Mouse (Mus musculus) neural tube, embryonic 12.5 days (tissue): ENCODE measurements around the gene Amph. TPM values are rescaled to one million over a fixed set of nuclear protein-coding genes. Genes with fewer than 3 reads are reported as not detected.
"Not testable (repeated sequence)": the region's sequence is repeated elsewhere in the genome, so short reads cannot be mapped to it uniquely, and the experiment has no call there.

Source experiments
- ATAC-seq: fragments of 200-750 bp; cut with Nextera tagmentation; 2 replicates; pipeline ENCODE4 v1.8.0; 2017; ENCODE audit warnings: low read depth, mild to moderate bottlenecking, moderate TSS enrichment, moderate library complexity; ENCODE audit not compliant: low FRiP score
- H3K27ac ChIP-seq: fragments of 300-500 bp; sonication (generic); 2 replicates; pipeline ENCODE4 v1.5.1; 2016
- H3K27me3 ChIP-seq: fragments of 300-500 bp; sonication (generic); replicated peaks from 2 replicates; pipeline ENCODE4 v1.6.1; 2016; ENCODE audit warnings: mild to moderate bottlenecking
- H3K36me3 ChIP-seq: fragments of 300-500 bp; sonication (generic); 2 replicates; pipeline ENCODE4 v1.6.1; 2016; ENCODE audit warnings: mild to moderate bottlenecking
- H3K4me1 ChIP-seq: fragments of 300-500 bp; sonication (generic); 2 replicates; pipeline ENCODE4 v1.6.1; 2016
- H3K4me2 ChIP-seq: fragments of 300-500 bp; sonication (generic); replicated peaks from 2 replicates; pipeline ENCODE4 v1.6.1; 2016; ENCODE audit warnings: mild to moderate bottlenecking
- H3K4me3 ChIP-seq: fragments of 300-500 bp; sonication (generic); 2 replicates; pipeline ENCODE4 v1.5.1; 2016
- H3K9ac ChIP-seq: fragments of 300-500 bp; sonication (generic); 2 replicates; pipeline ENCODE4 v1.6.1; 2016; ENCODE audit warnings: mild to moderate bottlenecking
- H3K9me3 ChIP-seq: fragments of 300-500 bp; sonication (generic); 2 replicates; pipeline ENCODE4 v1.6.1; 2016; ENCODE audit warnings: mild to moderate bottlenecking
- WGBS: fragments of 180-500 bp; shearing (Covaris S2); methylation state at CpG from one replicate; pipeline ENCODE4 v1.1.7; 2016; 5-methylcytosine and 5-hydroxymethylcytosine counted together
- polyA plus RNA-seq: library from polyadenylated mRNA; unstranded; fragments of >200 nt; fragmentation: Nextera tagmentation; extraction: Ambion mirVana; gene quantifications from 2 replicates; pipeline ENCODE4 v1.2.1, GENCODE M21; 2016

The Amph gene
- 20.5 and 21.1 TPM in 2 replicates for polyA plus RNA-seq

- ATAC-seq, result peak; percentile 96
- H3K4me1 ChIP-seq, result peaks cover 3% of the 10 kb centered on the region; the same call in 1 of the 2 replicates
- no peaks in the 10 kb centered on the region for H3K36me3 ChIP-seq
- H3K9me3 ChIP-seq, result no peaks in the 10 kb centered on the region
- H3K27ac ChIP-seq, result peak within 1 kb of the TSS; percentile 53; the same call in 1 of the 2 replicates
- H3K27me3 ChIP-seq, result no peaks in the 10 kb centered on the region
- H3K9ac ChIP-seq, result peak within 1 kb of the TSS; percentile 84
- peak within 1 kb of the TSS; percentile 91 for H3K4me2 ChIP-seq
- WGBS, result under 1% methylated on average over 70 of the region's 70 CpGs
- peak within 1 kb of the TSS; percentile 71 for H3K4me3 ChIP-seq
These were observed at the start of gene Amph for GRCm38 (mm10) chr13:18948171-18949028. Gene Amph (plus strand): TSS chr13:18948205.

GRCm38 (mm10) chr13:18903623-18904022, 44.4 kb upstream of the Amph start:
- Histone ChIP-seq H3K36me3 (no peaks in the 10 kb centered on the region), H3K9me3 (no peaks in the 10 kb centered on the region), H3K9ac (no peak overlapping the region), H3K4me1 (no peaks in the 10 kb centered on the region), H3K27me3 (no peaks in the 10 kb centered on the region), H3K27ac (no peak overlapping the region), H3K4me3 (no peak overlapping the region), H3K4me2 (no peak overlapping the region)
- no peak for ATAC-seq
- WGBS, result 93% methylated on average over 6 of the region's 6 CpGs

- Histone ChIP-seq H3K4me2 (no peak overlapping the region), H3K27me3 (no peaks in the 10 kb centered on the region), H3K36me3 (no peaks in the 10 kb centered on the region), H3K4me1 (no peaks in the 10 kb centered on the region), H3K9ac (no peak overlapping the region), H3K4me3 (no peak overlapping the region), H3K9me3 (no peaks in the 10 kb centered on the region), H3K27ac (no peak overlapping the region)
- WGBS, result 76% methylated on average over 4 of the region's 4 CpGs
- no peak for ATAC-seq
These were observed 33.2 kb upstream of the Amph start for GRCm38 (mm10) chr13:18914774-18915173.

GRCm38 (mm10) chr13:18933191-18933590, 14.8 kb upstream of the Amph start:
- 76% methylated on average over 1 of the region's 2 CpGs for WGBS
- H3K4me2 ChIP-seq, result not testable (repeated sequence)

GRCm38 (mm10) chr13:18947686-18948085, 319 bp upstream of the Amph start:
- peak; percentile 26 for ATAC-seq
- Histone ChIP-seq H3K9ac (peak overlapping the region; percentile 84), H3K4me2 (peak overlapping the region; percentile 91), H3K4me1 (peaks cover 3% of the 10 kb centered on the region; the same call in 1 of the 2 replicates), H3K27ac (no peak overlapping the region), H3K9me3 (no peaks in the 10 kb centered on the region), H3K27me3 (no peaks in the 10 kb centered on the region), H3K4me3 (peak overlapping the region; percentile 71), H3K36me3 (no peaks in the 10 kb centered on the region)
- 13% methylated on average over 5 of the region's 5 CpGs for WGBS

More at GRCm38 (mm10) chr13:18933191-18933590, 14.8 kb upstream of the Amph start:
- H3K4me1 ChIP-seq, H3K9me3 ChIP-seq, H3K27ac ChIP-seq, H3K4me3 ChIP-seq, H3K9ac ChIP-seq, H3K36me3 ChIP-seq, ATAC-seq, H3K27me3 ChIP-seq: not testable (repeated sequence)

GRCm38 (mm10) chr13:18949029-18949350, 985 bp downstream of the Amph start:
- Histone ChIP-seq H3K27ac (no peak overlapping the region), H3K27me3 (no peaks in the 10 kb centered on the region), H3K9me3 (no peaks in the 10 kb centered on the region), H3K9ac (peak overlapping the region; percentile 84), H3K4me2 (peak overlapping the region; percentile 91), H3K4me1 (peaks cover 3% of the 10 kb centered on the region; the same call in 1 of the 2 replicates), H3K4me3 (peak overlapping the region; percentile 71), H3K36me3 (no peaks in the 10 kb centered on the region)
- WGBS, result 9% methylated on average over 5 of the region's 5 CpGs
- no peak; the same call in 1 of the 2 replicates for ATAC-seq

GRCm38 (mm10) chr13:18949626-18950200, 1.7 kb downstream of the Amph start:
- Histone ChIP-seq H3K9ac (peak overlapping the region; percentile 84; the same call in 1 of the 2 replicates), H3K27me3 (no peaks in the 10 kb centered on the region), H3K4me2 (peak overlapping the region; percentile 91), H3K9me3 (no peaks in the 10 kb centered on the region), H3K4me1 (peaks cover 3% of the 10 kb centered on the region; the same call in 1 of the 2 replicates), H3K4me3 (0 out of 2 replicates have a peak overlapping the region, but pooled peaks have one; percentile 71), H3K27ac (no peak overlapping the region), H3K36me3 (no peaks in the 10 kb centered on the region)
- WGBS, result 65% methylated on average over 11 of the region's 11 CpGs
- ATAC-seq, result no peak

- Histone ChIP-seq H3K36me3 (no peaks in the 10 kb centered on the region), H3K27me3 (no peaks in the 10 kb centered on the region), H3K27ac (no peak overlapping the region), H3K4me2 (no peak overlapping the region), H3K4me1 (no peaks in the 10 kb centered on the region; the same call in 1 of the 2 replicates), H3K9ac (no peak overlapping the region), H3K4me3 (no peak overlapping the region), H3K9me3 (no peaks in the 10 kb centered on the region)
- no peak for ATAC-seq
- WGBS, result 92% methylated on average over 4 of the region's 4 CpGs
These were observed 5.6 kb downstream of the Amph start for GRCm38 (mm10) chr13:18953575-18953974.

- ATAC-seq, result no peak
- Histone ChIP-seq H3K27ac (no peak overlapping the region), H3K9me3 (no peaks in the 10 kb centered on the region), H3K4me2 (no peak overlapping the region), H3K4me3 (no peak overlapping the region), H3K9ac (no peak overlapping the region), H3K4me1 (no peaks in the 10 kb centered on the region), H3K27me3 (no peaks in the 10 kb centered on the region), H3K36me3 (no peaks in the 10 kb centered on the region)
- whole genome bisulfite sequencing, result 91% methylated on average over 11 of the region's 11 CpGs
These were observed 8.3 kb downstream of the Amph start for GRCm38 (mm10) chr13:18956065-18956913.

- H3K36me3 ChIP-seq, result no peaks in the 10 kb centered on the region
- H3K27ac ChIP-seq, result no peak overlapping the region
- no peak overlapping the region for H3K4me2 ChIP-seq
- 91% methylated on average over 3 of the region's 3 CpGs for WGBS
- no peak for ATAC-seq
- no peaks in the 10 kb centered on the region for H3K4me1 ChIP-seq
- no peak overlapping the region for H3K9ac ChIP-seq
- no peak overlapping the region for H3K4me3 ChIP-seq
- no peaks in the 10 kb centered on the region for H3K27me3 ChIP-seq
- H3K9me3 ChIP-seq, result no peaks in the 10 kb centered on the region
These were observed 9.0 kb downstream of the Amph start for GRCm38 (mm10) chr13:18957028-18957427.

- no peak overlapping the region for H3K27ac ChIP-seq
- H3K9ac ChIP-seq, result no peak overlapping the region
- no peaks in the 10 kb centered on the region for H3K9me3 ChIP-seq
- no peaks in the 10 kb centered on the region for H3K27me3 ChIP-seq
- no peak overlapping the region for H3K4me2 ChIP-seq
- ATAC-seq, result no peak
- no peak overlapping the region for H3K4me3 ChIP-seq
- no peaks in the 10 kb centered on the region for H3K4me1 ChIP-seq
- WGBS, result 83% methylated on average over 3 of the region's 3 CpGs
- H3K36me3 ChIP-seq, result no peaks in the 10 kb centered on the region
These were observed 24.6 kb downstream of the Amph start for GRCm38 (mm10) chr13:18972571-18972970.

GRCm38 (mm10) chr13:18974351-18974750, 26.3 kb downstream of the Amph start:
- no peak overlapping the region for H3K9ac ChIP-seq
- 90% methylated on average over 5 of the region's 5 CpGs for WGBS
- no peaks in the 10 kb centered on the region for H3K27me3 ChIP-seq
- H3K4me1 ChIP-seq, result no peaks in the 10 kb centered on the region
- H3K4me3 ChIP-seq, result no peak overlapping the region
- H3K36me3 ChIP-seq, result no peaks in the 10 kb centered on the region
- H3K9me3 ChIP-seq, result no peaks in the 10 kb centered on the region
- no peak overlapping the region for H3K27ac ChIP-seq
- no peak overlapping the region for H3K4me2 ChIP-seq
- ATAC-seq, result no peak
